ENCODE assay signal across 25 mouse cellular contexts in the genomic region with DNA sequence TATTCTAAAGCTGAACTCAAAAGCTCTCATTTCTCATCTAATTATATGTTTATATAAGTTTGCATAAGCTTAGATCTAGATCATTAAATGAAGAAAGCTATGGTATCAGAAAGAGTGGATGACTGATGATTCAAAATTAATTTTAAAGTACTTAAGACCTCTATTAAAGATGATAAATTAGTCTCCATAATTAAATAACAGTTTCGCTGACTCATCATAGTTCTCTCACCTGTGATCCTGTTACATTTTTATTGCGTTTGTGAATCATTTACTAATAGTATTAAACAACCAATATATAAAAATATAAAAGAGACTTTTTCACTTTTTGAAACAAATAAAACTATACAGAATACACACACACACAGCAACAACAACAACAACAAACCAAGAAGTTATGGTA.
"Had no signal": no experiment of that assay in that cellular context is flagged by ENCODE, and none has a peak within 500 bp of the region (broad histone marks: within the 10 kb centered on the region; RNA-seq: fewer than 3 reads in every experiment).

No protein-coding gene starts in this region.

- H3K4me2 ChIP-seq: embryonic facial prominence, embryonic 12.5 days; embryonic facial prominence, embryonic 13.5 days; embryonic facial prominence, embryonic 15.5 days; forebrain, embryonic 12.5 days; forebrain, embryonic 13.5 days; forebrain, embryonic 15.5 days had no signal

- H3K4me3 ChIP-seq: embryonic facial prominence, embryonic 10.5 days; embryonic facial prominence, embryonic 12.5 days; embryonic facial prominence, embryonic 13.5 days; embryonic facial prominence, embryonic 15.5 days; erythroblast, embryonic 14.5 days; forebrain, embryonic 10.5 days; forebrain, embryonic 12.5 days; forebrain, embryonic 13.5 days; forebrain, embryonic 15.5 days; gastrocnemius, adult 2 months; heart, adult 2 months had no signal

- H3K9me3 ChIP-seq: embryonic facial prominence, embryonic 10.5 days; embryonic facial prominence, embryonic 12.5 days; embryonic facial prominence, embryonic 13.5 days; embryonic facial prominence, embryonic 15.5 days; forebrain, embryonic 10.5 days; forebrain, embryonic 12.5 days; forebrain, embryonic 13.5 days; forebrain, embryonic 15.5 days had no signal

- H3K36me3 ChIP-seq: embryonic facial prominence, embryonic 10.5 days; embryonic facial prominence, embryonic 12.5 days; embryonic facial prominence, embryonic 13.5 days; embryonic facial prominence, embryonic 15.5 days; forebrain, embryonic 10.5 days; forebrain, embryonic 12.5 days; forebrain, embryonic 15.5 days had no signal

- ATAC-seq: forebrain, postnatal 0 days had no signal

- H3K27ac ChIP-seq: embryonic facial prominence, embryonic 10.5 days; embryonic facial prominence, embryonic 12.5 days; forebrain, embryonic 10.5 days; gastrocnemius, adult 2 months; heart, adult 2 months had no signal

- DNase-seq: cerebellum, adult 9-10 months; cerebellum, adult 9-11 months; cerebellum, postnatal 10 days; cerebellum, postnatal 14 days; cerebellum, postnatal 25 days; cerebellum, postnatal 36 days; embryo, embryonic 11 days; forebrain, postnatal 0 days; gastrocnemius, adult 2 months; gastrocnemius, postnatal 10 days; gastrocnemius, postnatal 14 days; gastrocnemius, postnatal 25 days; gastrocnemius, postnatal 36 days; heart, adult 11 months; heart, adult 18-20 months; heart, adult 2 months had no signal

- H3K9ac ChIP-seq: embryonic facial prominence, embryonic 12.5 days; embryonic facial prominence, embryonic 13.5 days; embryonic facial prominence, embryonic 15.5 days; forebrain, embryonic 12.5 days; forebrain, embryonic 13.5 days; forebrain, embryonic 15.5 days; forebrain, postnatal 0 days had no signal

- H3K4me1 ChIP-seq: embryonic facial prominence, embryonic 10.5 days; embryonic facial prominence, embryonic 15.5 days had no signal

- H3K27me3 ChIP-seq: embryonic facial prominence, embryonic 12.5 days; embryonic facial prominence, embryonic 13.5 days; embryonic facial prominence, embryonic 15.5 days; forebrain, embryonic 12.5 days; forebrain, embryonic 13.5 days; forebrain, embryonic 15.5 days had no signal
